Mouse (Mus musculus) neural tube, embryonic 14.5 days (tissue): ENCODE measurements around the gene Btk. TPM values are rescaled to one million over a fixed set of nuclear protein-coding genes. Genes with fewer than 3 reads are reported as not detected.

Source experiments
- ATAC-seq: fragments of 200-750 bp; cut with Nextera tagmentation; 2 replicates; pipeline ENCODE4 v1.8.0; 2017; ENCODE audit warnings: low read depth, mild to moderate bottlenecking, moderate TSS enrichment, moderate library complexity
- H3K27ac ChIP-seq: fragments of 300-500 bp; sonication (generic); 2 replicates; pipeline ENCODE4 v1.5.1; 2014; ENCODE audit warnings: low read depth, mild to moderate bottlenecking, control low read depth, low read length, moderate library complexity, mixed read lengths
- H3K27me3 ChIP-seq: fragments of 300-500 bp; sonication (generic); 2 replicates; pipeline ENCODE4 v1.6.1; 2014; ENCODE audit warnings: low read length; ENCODE audit not compliant: control insufficient read depth, insufficient read depth
- H3K36me3 ChIP-seq: fragments of 300-500 bp; sonication (generic); 2 replicates; pipeline ENCODE4 v1.6.1; 2014; ENCODE audit warnings: low read length, mixed read lengths; ENCODE audit not compliant: control insufficient read depth, insufficient read depth
- H3K4me1 ChIP-seq: fragments of 300-500 bp; sonication (generic); 2 replicates; pipeline ENCODE4 v1.6.1; 2014; ENCODE audit warnings: low read length; ENCODE audit not compliant: control insufficient read depth, insufficient read depth
- H3K4me2 ChIP-seq: fragments of 300-500 bp; sonication (generic); 2 replicates; pipeline ENCODE4 v1.6.1; 2014; ENCODE audit warnings: mild to moderate bottlenecking, low read depth, low read length, control low read depth
- H3K4me3 ChIP-seq: fragments of 300-500 bp; sonication (generic); 2 replicates; pipeline ENCODE4 v1.5.1; 2014; ENCODE audit warnings: low read depth, low read length, control low read depth, mixed read lengths
- H3K9ac ChIP-seq: fragments of 300-500 bp; sonication (generic); replicated peaks from 2 replicates; pipeline ENCODE4 v1.6.1; 2014; ENCODE audit warnings: low read depth, mild to moderate bottlenecking, control low read depth, low read length, mixed read lengths
- H3K9me3 ChIP-seq: fragments of 300-500 bp; sonication (generic); 2 replicates; pipeline ENCODE4 v1.6.1; 2016; ENCODE audit warnings: low read length; ENCODE audit not compliant: control insufficient read depth
- WGBS: fragments of 180-500 bp; shearing (Covaris S2); extraction: QIAGEN DNeasy Blood & Tissue Kit; methylation state at CpG from one replicate; pipeline ENCODE4 v1.1.7; 2014; 5-methylcytosine and 5-hydroxymethylcytosine counted together
- polyA plus RNA-seq: library from polyadenylated mRNA; unstranded; fragments of >200 nt; fragmentation: Nextera tagmentation; extraction: Ambion mirVana; gene quantifications from 2 replicates; pipeline ENCODE4 v1.2.1, GENCODE M21; 2014

Btk gene
- polyA plus RNA-seq, 1 experiment from 2014 or later = 0.20 TPM

- WGBS = 82% methylated on average over 4 of the region's 4 CpGs
- H3K9me3 ChIP-seq = no peaks in the 10 kb centered on the region
- H3K36me3 ChIP-seq = no peaks in the 10 kb centered on the region
- H3K4me2 ChIP-seq = no peak overlapping the region
- no peaks in the 10 kb centered on the region for H3K27me3 ChIP-seq
- H3K9ac ChIP-seq = no peak overlapping the region
- no peak for ATAC-seq
- H3K27ac ChIP-seq = no peak overlapping the region
- H3K4me3 ChIP-seq = no peak overlapping the region
- no peaks in the 10 kb centered on the region for H3K4me1 ChIP-seq
These were observed 59.6 kb downstream of the Btk start for GRCm38 (mm10) chrX:134523772-134524171.

DNA sequence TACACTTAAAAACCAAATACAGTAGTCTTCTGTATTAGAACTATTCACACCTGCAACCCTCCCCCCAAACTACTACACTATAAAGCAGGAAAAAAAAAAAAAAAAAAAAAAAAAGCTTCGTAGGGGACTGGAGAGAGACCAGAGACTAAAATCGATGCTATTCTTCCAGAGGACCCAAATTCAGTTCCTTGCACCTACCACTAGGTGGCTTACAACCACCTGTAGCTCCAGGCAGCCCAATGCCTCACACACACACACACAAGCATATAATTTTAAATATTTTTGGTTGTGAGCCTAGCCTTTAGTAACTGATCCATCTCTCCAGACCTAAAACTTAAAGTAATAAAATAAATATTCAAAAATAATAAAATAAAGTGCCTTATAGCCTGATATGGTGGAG lies 73.9 kb downstream of the Btk start:
- H3K9ac ChIP-seq = no peak overlapping the region
- H3K27me3 ChIP-seq = no peaks in the 10 kb centered on the region
- no peaks in the 10 kb centered on the region for H3K4me1 ChIP-seq
- ATAC-seq = no peak
- no peaks in the 10 kb centered on the region for H3K36me3 ChIP-seq
- no peak overlapping the region for H3K4me3 ChIP-seq
- no peaks in the 10 kb centered on the region for H3K9me3 ChIP-seq
- WGBS = 42% methylated on average over 2 of the region's 2 CpGs
- H3K27ac ChIP-seq = no peak overlapping the region
- no peak overlapping the region for H3K4me2 ChIP-seq

GRCm38 (mm10) chrX:134507977-134508376 lies 75.4 kb downstream of the Btk start:
- no peak overlapping the region for H3K4me2 ChIP-seq
- no peaks in the 10 kb centered on the region for H3K27me3 ChIP-seq
- no peaks in the 10 kb centered on the region for H3K9me3 ChIP-seq
- no peak overlapping the region for H3K4me3 ChIP-seq
- H3K9ac ChIP-seq = no peak overlapping the region
- WGBS = 75% methylated on average over 6 of the region's 6 CpGs
- ATAC-seq = no peak
- H3K36me3 ChIP-seq = no peaks in the 10 kb centered on the region
- no peaks in the 10 kb centered on the region for H3K4me1 ChIP-seq
- no peak overlapping the region for H3K27ac ChIP-seq

GRCm38 (mm10) chrX:134500651-134501050 lies 82.7 kb downstream of the Btk start:
- Histone ChIP-seq H3K36me3 (no peaks in the 10 kb centered on the region), H3K4me3 (no peak overlapping the region)
- WGBS = 86% methylated on average over 8 of the region's 8 CpGs

More at GRCm38 (mm10) chrX:134500651-134501050, 82.7 kb downstream of the Btk start:
- Histone ChIP-seq H3K9ac (no peak overlapping the region), H3K27ac (no peak overlapping the region), H3K9me3 (no peaks in the 10 kb centered on the region), H3K4me1 (no peaks in the 10 kb centered on the region), H3K27me3 (no peaks in the 10 kb centered on the region), H3K4me2 (no peak overlapping the region)
- no peak for ATAC-seq

Other genes with a start within 250 kb of the Btk start
- gene Drp2, start 179.0 kb downstream of the Btk start, polyA plus RNA-seq = 25.1 and 27.7 TPM in 2 replicates
- gene Taf7l, start 107.1 kb downstream of the Btk start, polyA plus RNA-seq = 0.40 and 0.41 TPM in 2 replicates
- 48.2 TPM in 2 replicates for gene Timm8a1, start 41.7 kb downstream of the Btk start, polyA plus RNA-seq
- gene Rpl36a, start 2.1 kb upstream of the Btk start, polyA plus RNA-seq = 181 and 189 TPM in 2 replicates
- 2.3 and 3.2 TPM in 2 replicates for gene Gla, start 17.6 kb upstream of the Btk start, polyA plus RNA-seq
- gene Hnrnph2, start 17.6 kb upstream of the Btk start, polyA plus RNA-seq = 88.0 and 129 TPM in 2 replicates
- 6.0 and 7.1 TPM in 2 replicates for gene Armcx4, start 102.9 kb upstream of the Btk start, polyA plus RNA-seq
- gene Armcx1, start 134.4 kb upstream of the Btk start, polyA plus RNA-seq = 85.4 and 94.6 TPM in 2 replicates
- gene Armcx6, start 167.8 kb upstream of the Btk start, polyA plus RNA-seq = 36.6 and 37.0 TPM in 2 replicates
- gene Armcx3, start 173.0 kb upstream of the Btk start, polyA plus RNA-seq = 95.3 and 100 TPM in 2 replicates
- 75.4 and 84.4 TPM in 2 replicates for gene Armcx2, start 225.7 kb upstream of the Btk start, polyA plus RNA-seq